Mouse (Mus musculus) intestine, embryonic 14.5 days (tissue): ENCODE measurements around the gene Usp18. TPM values are rescaled to one million over a fixed set of nuclear protein-coding genes. Genes with fewer than 3 reads are reported as not detected.
A peak's percentile ranks its signal among the peaks of the same experiment; 100 is the strongest.

Experiments
- ATAC-seq: fragments of 200-750 bp; cut with Nextera tagmentation; replicated peaks from 2 replicates; pipeline ENCODE4 v1.8.0; 2017; ENCODE audit warnings: low read depth, moderate number of reproducible peaks, moderate TSS enrichment, moderate library complexity; ENCODE audit not compliant: low FRiP score, low TSS enrichment
- DNase-seq: peaks from one replicate; pipeline ENCODE4 v3.0.0-alpha.2; 2018; ENCODE audit warnings: low spot score
- H3K27ac ChIP-seq: fragments of 300-500 bp; sonication (generic); 2 replicates; pipeline ENCODE4 v1.5.1; 2014; ENCODE audit warnings: low read depth, mild to moderate bottlenecking, control low read depth
- H3K27me3 ChIP-seq: fragments of 300-500 bp; sonication (generic); replicated peaks from 2 replicates; pipeline ENCODE4 v1.6.1; 2014; ENCODE audit warnings: low read length, control low read depth; ENCODE audit not compliant: control insufficient read depth, insufficient read depth
- H3K36me3 ChIP-seq: fragments of 300-500 bp; sonication (generic); 2 replicates; pipeline ENCODE4 v1.6.1; 2014; ENCODE audit warnings: low read length, control low read depth; ENCODE audit not compliant: control insufficient read depth, insufficient read depth
- H3K4me1 ChIP-seq: fragments of 300-500 bp; sonication (generic); replicated peaks from 2 replicates; pipeline ENCODE4 v1.6.1; 2014; ENCODE audit warnings: low read length, control low read depth, mixed read lengths; ENCODE audit not compliant: control insufficient read depth, insufficient read depth
- H3K4me2 ChIP-seq: fragments of 300-500 bp; sonication (generic); 2 replicates; pipeline ENCODE4 v1.6.1; 2014; ENCODE audit warnings: low read length
- H3K4me3 ChIP-seq: fragments of 300-500 bp; sonication (generic); 2 replicates; pipeline ENCODE4 v1.5.1; 2014; ENCODE audit warnings: low read depth, low read length, control low read depth, mixed read lengths
- H3K9ac ChIP-seq: fragments of 300-500 bp; sonication (generic); 2 replicates; pipeline ENCODE4 v1.6.1; 2014; ENCODE audit warnings: mild to moderate bottlenecking, low read length
- H3K9me3 ChIP-seq: fragments of 300-500 bp; sonication (generic); 2 replicates; pipeline ENCODE4 v1.6.1; 2016; ENCODE audit warnings: low read length, control low read depth; ENCODE audit not compliant: control insufficient read depth
- WGBS: fragments of 180-500 bp; shearing (Covaris S2); extraction: QIAGEN DNeasy Blood & Tissue Kit; methylation state at CpG from one replicate; pipeline ENCODE4 v1.1.7; 2014; 5-methylcytosine and 5-hydroxymethylcytosine counted together
- polyA plus RNA-seq: library from polyadenylated mRNA; unstranded; fragments of >200 nt; fragmentation: Nextera tagmentation; extraction: Ambion mirVana; gene quantifications from 2 replicates; pipeline ENCODE4 v1.2.1, GENCODE M21; 2014

Gene Usp18
- polyA plus RNA-seq, 1 experiment from 2014 or later: 2.8 TPM

- H3K27ac ChIP-seq: no peak overlapping the region
- 90% methylated on average over 10 of the region's 10 CpGs for WGBS
- H3K9ac ChIP-seq: no peak overlapping the region
- no peaks in the 10 kb centered on the region for H3K4me1 ChIP-seq
- 0 out of 2 replicates have a peak, but pooled peaks cover 5% of the 10 kb centered on the region for H3K9me3 ChIP-seq
- H3K4me3 ChIP-seq: no peak overlapping the region
- H3K27me3 ChIP-seq: no peaks in the 10 kb centered on the region
- no peak for DNase-seq
- no peak for ATAC-seq
- H3K4me2 ChIP-seq: no peak overlapping the region
- H3K36me3 ChIP-seq: no peaks in the 10 kb centered on the region
Measured at GRCm38 (mm10) chr6:121262004-121262403, 16.3 kb downstream of the Usp18 start.

- ATAC-seq (no peak), DNase-seq (no peak)
- Histone ChIP-seq H3K4me2 (no peak overlapping the region), H3K4me1 (no peaks in the 10 kb centered on the region), H3K4me3 (no peak overlapping the region), H3K9ac (no peak overlapping the region), H3K9me3 (0 out of 2 replicates have a peak, but pooled peaks cover 5% of the 10 kb centered on the region), H3K27me3 (no peaks in the 10 kb centered on the region), H3K27ac (no peak overlapping the region), H3K36me3 (no peaks in the 10 kb centered on the region)
- WGBS: 93% methylated on average over 11 of the region's 11 CpGs
Measured at GRCm38 (mm10) chr6:121262496-121262895, 16.8 kb downstream of the Usp18 start.

- no peaks in the 10 kb centered on the region for H3K36me3 ChIP-seq
- no peak overlapping the region for H3K27ac ChIP-seq
- H3K4me1 ChIP-seq: no peaks in the 10 kb centered on the region
- H3K9ac ChIP-seq: no peak overlapping the region
- H3K27me3 ChIP-seq: no peaks in the 10 kb centered on the region
- WGBS: 87% methylated on average over 6 of the region's 6 CpGs
- no peak for DNase-seq
- H3K9me3 ChIP-seq: 0 out of 2 replicates have a peak, but pooled peaks cover 5% of the 10 kb centered on the region
- H3K4me2 ChIP-seq: no peak overlapping the region
- ATAC-seq: no peak
- H3K4me3 ChIP-seq: no peak overlapping the region
Measured at GRCm38 (mm10) chr6:121270156-121270555, 24.4 kb downstream of the Usp18 start.

- no peak for DNase-seq
- ATAC-seq: peak; percentile 34; the same call in 1 of the 2 replicates
- no peak overlapping the region for H3K27ac ChIP-seq
- no peak overlapping the region; the same call in 1 of the 2 replicates for H3K4me3 ChIP-seq
- no peaks in the 10 kb centered on the region for H3K4me1 ChIP-seq
- WGBS: 14% methylated on average over 4 of the region's 4 CpGs
- no peaks in the 10 kb centered on the region for H3K36me3 ChIP-seq
- peak overlapping the region; percentile 51 for H3K4me2 ChIP-seq
- no peaks in the 10 kb centered on the region for H3K9me3 ChIP-seq
- no peaks in the 10 kb centered on the region for H3K27me3 ChIP-seq
- H3K9ac ChIP-seq: no peak overlapping the region
Measured at GRCm38 (mm10) chr6:121271707-121272074, 26.0 kb downstream of the Usp18 start.

GRCm38 (mm10) chr6:121272075-121272800 is 26.5 kb downstream of the Usp18 start:
- peak; percentile 86 for ATAC-seq
- no peaks in the 10 kb centered on the region for H3K36me3 ChIP-seq
- H3K4me3 ChIP-seq: peak overlapping the region; percentile 39
- H3K4me1 ChIP-seq: no peaks in the 10 kb centered on the region
- H3K9me3 ChIP-seq: no peaks in the 10 kb centered on the region
- H3K27me3 ChIP-seq: no peaks in the 10 kb centered on the region
- WGBS: 11% methylated on average over 17 of the region's 17 CpGs
- peak; percentile 91 for DNase-seq
- peak overlapping the region; percentile 51 for H3K4me2 ChIP-seq
- H3K27ac ChIP-seq: peak overlapping the region; percentile 48; the same call in 1 of the 2 replicates
- no peak overlapping the region for H3K9ac ChIP-seq

- Histone ChIP-seq H3K4me1 (no peaks in the 10 kb centered on the region), H3K9me3 (no peaks in the 10 kb centered on the region), H3K4me2 (no peak overlapping the region), H3K9ac (no peak overlapping the region), H3K27me3 (no peaks in the 10 kb centered on the region), H3K27ac (no peak overlapping the region), H3K36me3 (no peaks in the 10 kb centered on the region), H3K4me3 (no peak overlapping the region)
- DNase-seq (no peak), ATAC-seq (no peak)
- WGBS: 80% methylated on average over 3 of the region's 3 CpGs
Measured at GRCm38 (mm10) chr6:121274356-121274755, 28.6 kb downstream of the Usp18 start.

GRCm38 (mm10) chr6:121284132-121284531 is 38.4 kb downstream of the Usp18 start:
- H3K4me2 ChIP-seq: no peak overlapping the region
- DNase-seq (no peak), ATAC-seq (no peak)
- no peak overlapping the region for H3K4me3 ChIP-seq
- no peaks in the 10 kb centered on the region for H3K36me3 ChIP-seq
- no peak overlapping the region for H3K9ac ChIP-seq
- no peaks in the 10 kb centered on the region for H3K4me1 ChIP-seq
- H3K27ac ChIP-seq: no peak overlapping the region
- WGBS: 92% methylated on average over 5 of the region's 5 CpGs
- H3K9me3 ChIP-seq: no peaks in the 10 kb centered on the region
- no peaks in the 10 kb centered on the region for H3K27me3 ChIP-seq

- H3K27ac ChIP-seq: no peak overlapping the region
- peaks cover 9% of the 10 kb centered on the region; the same call in 1 of the 2 replicates for H3K4me1 ChIP-seq
- 46% methylated on average over 7 of the region's 7 CpGs for WGBS
- H3K36me3 ChIP-seq: no peaks in the 10 kb centered on the region
- H3K4me3 ChIP-seq: no peak overlapping the region
- DNase-seq: no peak
- no peak for ATAC-seq
- H3K9me3 ChIP-seq: no peaks in the 10 kb centered on the region
- H3K27me3 ChIP-seq: no peaks in the 10 kb centered on the region
- no peak overlapping the region for H3K4me2 ChIP-seq
- no peak overlapping the region for H3K9ac ChIP-seq
Measured at GRCm38 (mm10) chr6:121299317-121299716, 53.6 kb downstream of the Usp18 start.

GRCm38 (mm10) chr6:121299954-121300353 is 54.2 kb downstream of the Usp18 start, which contains the start of gene Slc6a13:
TSS of gene Slc6a13 (plus strand) at chr6:121300227.
- H3K27ac ChIP-seq: no peak within 1 kb of the TSS
- peaks cover 9% of the 10 kb centered on the region; the same call in 1 of the 2 replicates for H3K4me1 ChIP-seq
- peak; percentile 55 for DNase-seq
- no peak; the same call in 1 of the 2 replicates for ATAC-seq
- H3K27me3 ChIP-seq: no peaks in the 10 kb centered on the region
- H3K36me3 ChIP-seq: no peaks in the 10 kb centered on the region
- no peaks in the 10 kb centered on the region for H3K9me3 ChIP-seq
- no peak within 1 kb of the TSS for H3K4me3 ChIP-seq
- peak within 1 kb of the TSS; percentile 33 for H3K4me2 ChIP-seq
- 3% methylated on average over 11 of the region's 11 CpGs for WGBS
- H3K9ac ChIP-seq: no peak within 1 kb of the TSS
